Mouse (Mus musculus) megakaryocyte, embryonic 14.5 days (primary cell): ENCODE data around the gene Ascl5. TPM values are rescaled to one million over a fixed set of nuclear protein-coding genes. Genes with fewer than 3 reads are reported as not detected.

Source experiments
- H3K27me3 ChIP-seq: replicated peaks from 2 replicates; pipeline ENCODE3; 2012; ENCODE audit warnings: inconsistent platforms
- H3K36me3 ChIP-seq: replicated peaks from 2 replicates; pipeline ENCODE3; 2012; ENCODE audit warnings: low read length, inconsistent platforms, mixed read lengths
- H3K4me1 ChIP-seq: 2 replicates; pipeline ENCODE4 v1.6.1; 2012; ENCODE audit warnings: inconsistent platforms
- H3K4me3 ChIP-seq: replicated peaks from 2 replicates; pipeline ENCODE3; 2012; ENCODE audit warnings: moderate library complexity, mild to moderate bottlenecking, inconsistent platforms
- H3K9me3 ChIP-seq: 2 replicates; pipeline ENCODE4 v1.6.1; 2012; ENCODE audit warnings: inconsistent platforms
- FLI1 ChIP-seq: IDR thresholded peaks from 2 replicates; pipeline ENCODE4 v1.6.1; 2012; ENCODE audit warnings: low read length, inconsistent platforms, mixed read lengths
- GATA1 ChIP-seq: IDR thresholded peaks from 3 replicates; pipeline ENCODE4 v1.6.1; 2012; ENCODE audit warnings: mixed read lengths, low read length, inconsistent platforms, borderline replicate concordance
- polyA plus RNA-seq: library from polyadenylated mRNA; stranded (reverse); fragments of >175 nt; gene quantifications from 2 replicates; pipeline ENCODE4 v1.2.3, GENCODE M21; 2012; ENCODE audit warnings: low replicate concordance; ENCODE audit not compliant: insufficient read depth

Gene Ascl5
- polyA plus RNA-seq, result not detected in 2 replicates

DNA sequence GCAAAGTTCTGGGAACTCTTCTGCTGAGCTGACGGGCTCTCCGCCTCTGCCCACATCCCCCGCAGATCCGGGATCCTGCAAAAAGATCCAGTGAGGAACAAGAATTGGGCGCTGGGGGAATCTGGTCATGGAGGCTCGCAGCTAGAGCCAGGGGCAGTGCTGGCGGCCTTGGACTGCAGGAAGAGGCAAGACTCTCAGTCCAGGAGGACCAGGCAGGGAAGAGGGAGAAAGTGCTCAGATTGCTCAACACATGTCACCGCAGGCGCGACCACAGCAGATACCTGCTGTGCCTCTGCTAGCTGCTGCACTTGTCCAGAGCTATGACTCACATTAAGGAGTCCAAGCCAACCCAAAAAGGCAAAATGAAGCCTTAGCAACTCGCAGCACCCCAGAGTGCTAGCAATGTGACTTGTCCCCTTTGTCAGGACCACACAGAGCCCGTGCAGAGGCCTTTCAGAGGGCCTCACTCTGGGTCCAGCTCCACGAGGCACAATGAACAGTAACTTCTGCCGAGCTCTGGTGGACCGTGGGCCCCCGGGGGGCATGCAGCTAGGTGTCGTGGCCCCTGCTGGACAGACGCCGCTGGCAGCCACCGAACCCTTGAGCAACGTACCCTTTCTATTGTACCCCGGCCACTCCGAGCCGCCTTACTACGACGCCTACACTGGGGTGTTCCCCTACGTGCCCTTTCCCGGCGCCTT is at the start of gene Ascl5:
Gene Ascl5 (plus strand): TSS at position 493 of the 701 bp plus-strand sequence.
- peaks cover 85% of the 10 kb centered on the region for H3K27me3 ChIP-seq
- peaks cover 21% of the 10 kb centered on the region for H3K4me1 ChIP-seq
- H3K9me3 ChIP-seq, result no peaks in the 10 kb centered on the region
- no peak for TF ChIP-seq GATA1
- no peak for TF ChIP-seq FLI1
- H3K4me3 ChIP-seq, result peak within 1 kb of the TSS; percentile 80
- no peaks in the 10 kb centered on the region for H3K36me3 ChIP-seq

DNA sequence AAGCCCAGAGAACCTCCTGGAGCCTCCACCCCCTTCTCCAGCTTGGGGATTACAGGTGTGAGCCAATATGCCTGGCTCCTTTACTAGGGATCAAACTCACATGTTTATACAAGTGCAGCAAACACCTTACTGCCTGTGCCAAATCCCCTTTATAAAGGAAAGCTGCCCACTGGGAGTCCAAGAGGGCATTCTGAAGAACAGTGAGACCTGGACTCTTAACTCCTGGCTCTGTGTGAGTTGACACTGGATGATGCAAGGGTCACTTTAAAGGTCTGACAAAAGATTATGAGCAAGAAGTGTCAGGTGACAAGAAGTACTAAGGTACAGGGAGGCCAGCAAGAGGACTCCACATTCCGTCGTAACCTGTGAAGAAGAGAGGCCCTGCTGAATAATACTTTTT is 49.2 kb upstream of the Ascl5 start:
- TF ChIP-seq FLI1, result no peak
- no peak for TF ChIP-seq GATA1
- Histone ChIP-seq H3K9me3 (peaks cover 9% of the 10 kb centered on the region), H3K36me3 (no peaks in the 10 kb centered on the region), H3K4me1 (peaks cover 24% of the 10 kb centered on the region), H3K27me3 (peaks cover 47% of the 10 kb centered on the region), H3K4me3 (no peak overlapping the region)

DNA sequence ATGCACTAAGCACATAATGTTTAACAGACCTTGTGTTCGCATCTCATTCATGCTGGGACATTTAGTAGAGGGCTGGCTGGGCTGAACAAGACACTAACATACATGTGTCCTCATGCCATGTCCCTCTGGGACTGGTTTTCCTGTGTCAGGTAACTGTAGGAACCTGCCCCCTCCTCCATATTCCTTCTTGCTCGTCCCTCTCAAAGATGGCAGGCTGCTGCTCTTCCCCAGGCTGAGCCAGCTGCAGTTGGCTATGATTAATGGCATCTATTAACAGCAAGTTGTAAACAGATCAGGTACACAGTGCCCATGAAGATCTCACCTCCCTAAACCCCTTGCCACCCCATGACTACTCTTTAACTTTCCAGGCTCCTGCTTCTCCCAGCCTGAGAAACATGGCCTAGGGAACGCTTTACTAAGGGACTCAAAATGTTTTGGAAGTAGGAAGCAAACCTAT is 44.3 kb upstream of the Ascl5 start, which contains the start of gene Igfn1:
Gene Igfn1 (minus strand): TSS at position 51 of the 457 bp plus-strand sequence.
- H3K9me3 ChIP-seq, result peaks cover 16% of the 10 kb centered on the region
- TF ChIP-seq GATA1 (no peak), FLI1 (no peak)
- H3K36me3 ChIP-seq, result peaks cover 5% of the 10 kb centered on the region
- peaks cover 47% of the 10 kb centered on the region for H3K4me1 ChIP-seq
- H3K27me3 ChIP-seq, result peaks cover 52% of the 10 kb centered on the region
- no peak within 1 kb of the TSS for H3K4me3 ChIP-seq

DNA sequence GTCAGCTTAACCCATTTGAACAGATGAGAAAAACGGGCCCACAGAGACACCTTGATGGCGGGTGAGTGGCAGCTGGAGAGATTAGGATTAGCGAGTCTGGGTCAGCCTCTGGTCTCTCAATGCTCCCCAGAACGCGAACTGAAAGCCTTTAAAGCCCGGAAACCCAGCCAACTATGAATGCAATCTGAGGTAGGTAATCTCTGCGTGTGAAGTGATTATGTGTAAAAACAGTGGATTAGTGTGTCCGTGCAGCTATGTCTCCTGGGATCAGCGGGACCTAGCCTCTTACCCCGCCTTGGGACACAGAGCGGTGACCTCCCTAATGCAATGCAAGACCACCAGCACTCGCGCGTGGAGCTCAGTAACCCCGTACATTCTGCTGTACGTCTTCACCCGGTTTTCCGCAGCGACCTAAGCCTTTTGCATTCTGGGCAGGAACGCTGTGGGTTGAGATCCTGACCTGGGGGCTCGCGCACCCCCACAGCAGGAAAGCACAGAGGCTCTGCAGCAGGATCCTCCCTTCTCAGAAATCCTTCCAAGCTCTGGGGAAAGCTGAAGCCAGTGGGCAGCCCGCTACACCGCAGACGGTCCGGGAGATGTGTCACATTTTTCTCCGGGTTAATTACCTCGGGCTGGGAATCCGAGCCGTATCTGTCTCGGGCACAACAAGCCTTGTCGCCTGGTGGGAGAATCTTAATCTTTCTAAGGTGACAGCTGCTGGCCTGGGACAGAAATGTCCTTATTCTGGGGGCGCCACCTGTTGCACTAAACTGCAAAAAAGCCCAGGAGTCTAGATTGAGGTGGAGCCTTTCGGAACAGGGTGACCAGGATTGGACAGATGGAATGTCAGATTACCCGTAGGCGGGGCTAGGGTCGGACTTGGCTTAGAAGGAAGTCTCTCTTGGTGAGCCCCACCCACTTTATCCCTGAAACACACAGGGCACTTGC is 43.1 kb upstream of the Ascl5 start, which contains the start of gene Tmem9:
Gene Tmem9 (plus strand): TSS at position 940 of the 948 bp plus-strand sequence.
- peak within 1 kb of the TSS; percentile 87 for H3K4me3 ChIP-seq
- H3K9me3 ChIP-seq, result peaks cover 10% of the 10 kb centered on the region
- peaks cover 47% of the 10 kb centered on the region for H3K4me1 ChIP-seq
- peaks cover 5% of the 10 kb centered on the region for H3K36me3 ChIP-seq
- peaks cover 46% of the 10 kb centered on the region for H3K27me3 ChIP-seq
- TF ChIP-seq GATA1 (no peak), FLI1 (no peak)

DNA sequence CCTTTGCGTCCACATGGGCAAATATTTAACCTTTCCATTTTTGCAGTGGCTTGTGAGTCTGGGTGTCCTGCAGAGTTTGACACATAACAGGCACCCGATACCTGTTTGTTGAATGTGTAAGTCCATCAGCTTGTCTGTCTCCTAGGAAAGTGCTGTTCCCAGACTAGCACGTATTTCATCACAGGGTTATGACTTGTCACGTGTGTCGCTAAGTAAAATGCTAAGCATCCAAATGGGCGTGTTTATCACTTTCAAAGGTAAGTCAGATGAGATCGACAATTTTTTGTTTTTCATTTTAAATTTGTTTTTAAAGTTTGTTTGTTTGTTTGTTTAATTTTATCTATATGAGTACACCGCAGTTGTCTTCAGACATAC is 42.5 kb upstream of the Ascl5 start:
- Histone ChIP-seq H3K4me1 (peaks cover 43% of the 10 kb centered on the region), H3K27me3 (peaks cover 46% of the 10 kb centered on the region), H3K4me3 (peak overlapping the region; percentile 87)

DNA sequence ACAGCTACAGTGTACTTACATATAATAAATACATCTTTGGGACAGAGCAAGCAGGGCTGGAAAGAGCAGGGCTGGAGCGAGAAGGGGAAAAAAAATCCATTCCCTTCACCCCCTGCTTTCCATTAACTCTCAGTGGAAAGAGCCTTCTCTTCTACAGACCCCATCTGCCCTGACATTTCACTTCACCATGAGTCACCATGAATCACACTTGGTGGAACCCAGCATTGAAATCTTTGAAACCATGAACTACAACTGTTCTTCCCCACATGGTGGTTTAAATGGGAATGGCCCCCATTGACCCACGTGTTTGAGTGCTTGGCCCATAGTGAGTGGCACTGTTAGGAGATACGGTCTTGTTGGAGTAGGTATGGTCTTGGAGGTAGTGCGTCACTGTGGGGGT is 40.4 kb upstream of the Ascl5 start:
- TF ChIP-seq GATA1, result no peak
- no peak for TF ChIP-seq FLI1
- Histone ChIP-seq H3K27me3 (peaks cover 40% of the 10 kb centered on the region), H3K9me3 (peaks cover 10% of the 10 kb centered on the region), H3K4me1 (peaks cover 42% of the 10 kb centered on the region), H3K4me3 (no peak overlapping the region), H3K36me3 (peaks cover 5% of the 10 kb centered on the region)

More for the DNA sequence above, 42.5 kb upstream of the Ascl5 start:
- TF ChIP-seq FLI1 (no peak), GATA1 (no peak)
- peaks cover 5% of the 10 kb centered on the region for H3K36me3 ChIP-seq
- H3K9me3 ChIP-seq, result peaks cover 10% of the 10 kb centered on the region

DNA sequence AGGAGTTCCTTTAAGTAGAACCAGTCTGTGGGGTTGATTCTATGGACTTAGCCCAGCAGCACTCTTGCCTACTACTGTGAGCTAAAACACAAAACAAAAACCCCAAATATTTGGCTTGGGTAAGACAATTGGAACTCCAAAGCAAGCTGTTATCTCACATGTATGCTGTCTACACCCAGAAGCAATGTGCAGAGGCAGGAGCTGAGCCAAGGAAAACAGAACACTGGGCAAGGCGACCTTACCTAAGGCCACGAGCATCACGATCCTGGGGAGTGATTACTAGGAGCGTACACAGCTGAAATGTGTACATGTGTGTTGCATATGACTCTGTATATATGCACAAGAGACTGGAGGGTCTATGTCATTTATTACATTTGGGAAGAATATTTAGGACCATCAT is 37.1 kb upstream of the Ascl5 start:
- TF ChIP-seq FLI1, result no peak
- TF ChIP-seq GATA1, result no peak

DNA sequence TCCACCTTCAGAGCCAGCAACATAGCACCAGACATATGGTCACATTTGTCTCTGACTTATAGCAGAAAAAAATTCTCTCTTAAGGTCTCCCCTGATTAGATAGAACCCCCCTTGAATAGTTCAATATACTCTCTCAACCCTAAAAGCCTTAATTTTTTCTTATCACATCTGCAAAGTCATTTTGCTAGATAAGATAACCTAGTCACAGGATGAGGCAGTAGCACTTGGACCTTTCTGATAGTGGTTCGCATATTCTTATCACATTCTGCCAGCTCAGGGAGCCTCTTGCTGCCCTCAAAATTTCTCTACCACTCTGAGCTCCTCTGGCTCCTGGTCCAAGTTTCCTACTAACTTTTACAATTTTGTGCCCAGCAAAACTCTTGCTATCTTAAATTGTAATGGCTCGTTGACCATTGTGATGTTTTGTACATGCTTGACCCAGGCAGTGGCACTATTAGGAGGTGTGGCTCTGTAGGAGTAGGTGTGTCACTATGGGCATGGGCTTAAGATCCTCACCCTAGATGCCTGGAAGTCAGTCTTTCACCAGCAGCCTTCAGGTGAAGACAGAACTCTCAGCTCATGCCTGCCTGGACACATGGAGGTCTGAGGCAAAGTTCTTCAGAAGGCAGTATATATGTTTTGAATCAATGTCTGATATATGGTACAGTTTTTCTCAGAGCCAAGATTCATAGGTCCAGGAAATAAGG is 35.7 kb upstream of the Ascl5 start:
- peaks cover 8% of the 10 kb centered on the region for H3K27me3 ChIP-seq
- peaks cover 11% of the 10 kb centered on the region for H3K36me3 ChIP-seq
- peak overlapping the region; percentile 42 for H3K4me3 ChIP-seq
- peaks cover 10% of the 10 kb centered on the region for H3K9me3 ChIP-seq
- TF ChIP-seq GATA1 (peak; percentile 44; the same call in 1 of the 3 replicates), FLI1 (no peak)
- H3K4me1 ChIP-seq, result peaks cover 58% of the 10 kb centered on the region

More for the DNA sequence above, 37.1 kb upstream of the Ascl5 start:
- peaks cover 15% of the 10 kb centered on the region for H3K27me3 ChIP-seq
- H3K4me1 ChIP-seq, result peaks cover 56% of the 10 kb centered on the region
- no peak overlapping the region for H3K4me3 ChIP-seq
- peaks cover 5% of the 10 kb centered on the region for H3K36me3 ChIP-seq
- H3K9me3 ChIP-seq, result peaks cover 10% of the 10 kb centered on the region

DNA sequence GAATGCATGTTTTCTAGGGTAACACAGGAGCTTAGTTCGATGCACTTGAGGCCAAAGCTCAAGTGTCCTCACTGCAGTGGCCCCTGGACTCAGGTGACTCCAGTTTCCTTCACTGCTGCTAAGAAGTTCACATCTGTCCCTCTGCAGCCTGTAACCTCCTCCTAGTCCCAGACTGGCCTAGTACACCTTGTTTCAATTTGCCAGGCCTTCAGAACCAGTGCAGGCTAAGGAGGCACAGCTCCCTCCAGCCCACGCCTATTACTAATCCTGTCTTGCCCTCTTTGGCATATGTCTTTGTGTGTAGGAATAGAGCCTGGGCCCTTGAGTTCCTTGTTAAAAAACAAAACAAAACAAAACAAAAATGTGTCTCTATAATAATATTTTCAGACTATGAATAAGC is 33.3 kb upstream of the Ascl5 start:
- TF ChIP-seq FLI1 (no peak), GATA1 (no peak)
- Histone ChIP-seq H3K4me1 (peaks cover 58% of the 10 kb centered on the region), H3K9me3 (no peaks in the 10 kb centered on the region), H3K36me3 (peaks cover 27% of the 10 kb centered on the region), H3K27me3 (no peaks in the 10 kb centered on the region), H3K4me3 (peak overlapping the region; percentile 96)
